Mouse (Mus musculus) embryonic facial prominence, embryonic 12.5 days (tissue): ENCODE results near the gene Ferd3l. TPM values are rescaled to one million over a fixed set of nuclear protein-coding genes. Genes with fewer than 3 reads are reported as not detected.
A peak's percentile ranks its signal among the peaks of the same experiment; 100 is the strongest.

Experiments
- ATAC-seq: fragments of 200-750 bp; cut with Nextera tagmentation; 2 replicates; pipeline ENCODE4 v1.8.0; 2017; ENCODE audit not compliant: insufficient number of reproducible peaks, insufficient read depth, low FRiP score, low TSS enrichment
- H3K27ac ChIP-seq: fragments of 300-500 bp; sonication (generic); 2 replicates; pipeline ENCODE4 v1.5.1; 2016; ENCODE audit warnings: mild to moderate bottlenecking
- H3K27me3 ChIP-seq: fragments of 300-500 bp; sonication (generic); 2 replicates; pipeline ENCODE4 v1.6.1; 2016; ENCODE audit warnings: mild to moderate bottlenecking, moderate library complexity
- H3K36me3 ChIP-seq: fragments of 300-500 bp; sonication (generic); 2 replicates; pipeline ENCODE4 v1.6.1; 2016; ENCODE audit warnings: mild to moderate bottlenecking
- H3K4me1 ChIP-seq: fragments of 300-500 bp; sonication (generic); 2 replicates; pipeline ENCODE4 v1.6.1; 2016
- H3K4me2 ChIP-seq: fragments of 300-500 bp; sonication (generic); replicated peaks from 2 replicates; pipeline ENCODE4 v1.6.1; 2016; ENCODE audit warnings: mild to moderate bottlenecking, moderate library complexity
- H3K4me3 ChIP-seq: fragments of 300-500 bp; sonication (generic); 2 replicates; pipeline ENCODE4 v1.5.1; 2016; ENCODE audit warnings: mild to moderate bottlenecking
- H3K9ac ChIP-seq: fragments of 300-500 bp; sonication (generic); 2 replicates; pipeline ENCODE4 v1.6.1; 2016; ENCODE audit warnings: mild to moderate bottlenecking, moderate library complexity
- H3K9me3 ChIP-seq: fragments of 300-500 bp; sonication (generic); 2 replicates; pipeline ENCODE4 v1.6.1; 2016; ENCODE audit warnings: mild to moderate bottlenecking, moderate library complexity
- WGBS: fragments of 180-500 bp; shearing (Covaris S2); methylation state at CpG from one replicate; pipeline ENCODE4 v1.1.7; 2016; 5-methylcytosine and 5-hydroxymethylcytosine counted together
- polyA plus RNA-seq: library from polyadenylated mRNA; unstranded; fragments of >200 nt; fragmentation: Nextera tagmentation; extraction: Ambion mirVana; gene quantifications from 2 replicates; pipeline ENCODE4 v1.2.1, GENCODE M21; 2016

Gene Ferd3l
- polyA plus RNA-seq, 1 experiment from 2014 or later, result 0.19 TPM

DNA sequence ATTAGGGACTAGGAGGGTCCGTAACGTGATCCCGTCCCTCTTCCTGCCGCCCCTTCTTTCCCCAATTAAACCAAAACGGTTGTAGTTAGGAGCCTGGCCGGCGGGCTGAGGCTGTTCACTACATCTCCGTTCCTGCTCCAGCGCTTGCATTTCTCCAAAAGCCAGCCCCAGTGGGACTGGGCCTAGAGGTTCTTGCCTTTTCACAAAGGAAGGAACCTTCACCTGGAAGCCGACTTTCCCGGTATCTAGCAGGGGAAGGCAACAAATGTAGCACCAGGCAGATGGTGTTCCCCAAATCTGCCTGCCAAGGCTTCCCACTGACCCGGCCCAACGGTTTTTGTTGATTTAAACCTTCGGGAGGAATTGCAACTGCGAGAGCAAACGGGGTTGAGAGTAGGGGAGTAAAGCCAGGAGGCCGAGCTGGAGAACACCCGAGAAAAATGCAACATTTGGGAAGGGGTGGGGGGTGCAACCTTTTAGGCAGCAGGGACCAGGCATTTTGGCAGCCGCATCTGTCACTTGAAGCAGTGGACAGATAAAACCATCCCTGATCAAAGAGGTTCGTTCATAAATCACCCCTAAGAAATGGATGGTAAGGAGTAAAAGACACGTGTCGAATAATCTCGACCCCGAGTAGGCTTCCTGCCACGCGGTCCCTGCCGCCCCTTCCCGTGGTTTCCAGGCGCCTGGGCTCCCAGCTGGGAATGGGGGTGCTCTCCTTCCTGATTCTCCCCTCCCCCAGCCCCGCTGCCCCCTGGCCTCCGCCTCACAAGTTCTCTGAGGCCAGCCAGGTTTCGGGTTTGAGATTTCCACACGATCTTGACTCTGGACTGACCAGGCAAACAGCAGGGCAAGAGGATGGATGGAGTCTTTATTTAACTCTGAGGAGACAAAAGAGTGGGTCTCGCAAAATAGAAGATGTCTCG, 38.5 kb downstream of the Ferd3l start:
- Histone ChIP-seq H3K27me3 (no peaks in the 10 kb centered on the region; the same call in 1 of the 2 replicates), H3K4me3 (peak overlapping the region; percentile 39), H3K9ac (peak overlapping the region; percentile 70), H3K4me2 (peak overlapping the region; percentile 74), H3K36me3 (no peaks in the 10 kb centered on the region), H3K27ac (peak overlapping the region; percentile 95), H3K4me1 (peaks cover 51% of the 10 kb centered on the region), H3K9me3 (no peaks in the 10 kb centered on the region)
- WGBS, result under 1% methylated on average over 35 of the region's 35 CpGs
- ATAC-seq, result peak; percentile 38

- Histone ChIP-seq H3K27ac (peak overlapping the region; percentile 95), H3K36me3 (no peaks in the 10 kb centered on the region), H3K4me3 (peak overlapping the region; percentile 39), H3K27me3 (no peaks in the 10 kb centered on the region; the same call in 1 of the 2 replicates), H3K9me3 (no peaks in the 10 kb centered on the region), H3K4me2 (peak overlapping the region; percentile 74), H3K9ac (peak overlapping the region; percentile 70), H3K4me1 (peaks cover 49% of the 10 kb centered on the region)
- under 1% methylated on average over 21 of the region's 21 CpGs for WGBS
- ATAC-seq, result peak; percentile 30; the same call in 1 of the 2 replicates
These were observed 39.3 kb downstream of the Ferd3l start for GRCm38 (mm10) chr12:33967514-33967913.

- Histone ChIP-seq H3K9me3 (no peaks in the 10 kb centered on the region), H3K4me2 (peak overlapping the region; percentile 74), H3K9ac (peak overlapping the region; percentile 70), H3K4me3 (peak overlapping the region; percentile 39), H3K27ac (peak overlapping the region; percentile 95), H3K4me1 (peaks cover 48% of the 10 kb centered on the region), H3K36me3 (no peaks in the 10 kb centered on the region), H3K27me3 (no peaks in the 10 kb centered on the region; the same call in 1 of the 2 replicates)
- WGBS, result under 1% methylated on average over 37 of the region's 37 CpGs
- no peak for ATAC-seq
These were observed 40.0 kb downstream of the Ferd3l start for GRCm38 (mm10) chr12:33968041-33968897.

DNA sequence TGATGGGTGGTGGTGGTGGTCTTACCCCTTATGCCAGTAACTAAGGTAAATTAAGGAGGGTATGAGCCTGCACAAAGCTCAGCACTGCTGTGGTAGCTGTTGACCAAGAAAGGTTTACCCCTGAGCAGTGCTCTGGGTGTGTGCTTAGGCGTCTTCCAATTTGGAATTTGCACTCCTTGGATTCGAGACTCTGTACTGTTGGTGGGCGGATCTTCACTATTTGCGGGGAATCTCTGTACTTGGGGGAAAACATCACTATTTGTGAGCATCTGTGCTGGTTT, 40.6 kb downstream of the Ferd3l start:
- Histone ChIP-seq H3K9ac (peak overlapping the region; percentile 70), H3K4me3 (peak overlapping the region; percentile 39), H3K4me1 (peaks cover 44% of the 10 kb centered on the region), H3K4me2 (peak overlapping the region; percentile 74), H3K9me3 (no peaks in the 10 kb centered on the region), H3K36me3 (no peaks in the 10 kb centered on the region), H3K27me3 (no peaks in the 10 kb centered on the region; the same call in 1 of the 2 replicates), H3K27ac (peak overlapping the region; percentile 95)
- no peak for ATAC-seq
- 16% methylated on average over 4 of the region's 4 CpGs for WGBS

Other genes with a start within 250 kb of the Ferd3l start
- gene Twist1, start 29.2 kb downstream of the Ferd3l start, polyA plus RNA-seq, result 79.1 and 85.3 TPM in 2 replicates